ENCODE assay signal across 8 mouse cellular contexts in the genomic region with DNA sequence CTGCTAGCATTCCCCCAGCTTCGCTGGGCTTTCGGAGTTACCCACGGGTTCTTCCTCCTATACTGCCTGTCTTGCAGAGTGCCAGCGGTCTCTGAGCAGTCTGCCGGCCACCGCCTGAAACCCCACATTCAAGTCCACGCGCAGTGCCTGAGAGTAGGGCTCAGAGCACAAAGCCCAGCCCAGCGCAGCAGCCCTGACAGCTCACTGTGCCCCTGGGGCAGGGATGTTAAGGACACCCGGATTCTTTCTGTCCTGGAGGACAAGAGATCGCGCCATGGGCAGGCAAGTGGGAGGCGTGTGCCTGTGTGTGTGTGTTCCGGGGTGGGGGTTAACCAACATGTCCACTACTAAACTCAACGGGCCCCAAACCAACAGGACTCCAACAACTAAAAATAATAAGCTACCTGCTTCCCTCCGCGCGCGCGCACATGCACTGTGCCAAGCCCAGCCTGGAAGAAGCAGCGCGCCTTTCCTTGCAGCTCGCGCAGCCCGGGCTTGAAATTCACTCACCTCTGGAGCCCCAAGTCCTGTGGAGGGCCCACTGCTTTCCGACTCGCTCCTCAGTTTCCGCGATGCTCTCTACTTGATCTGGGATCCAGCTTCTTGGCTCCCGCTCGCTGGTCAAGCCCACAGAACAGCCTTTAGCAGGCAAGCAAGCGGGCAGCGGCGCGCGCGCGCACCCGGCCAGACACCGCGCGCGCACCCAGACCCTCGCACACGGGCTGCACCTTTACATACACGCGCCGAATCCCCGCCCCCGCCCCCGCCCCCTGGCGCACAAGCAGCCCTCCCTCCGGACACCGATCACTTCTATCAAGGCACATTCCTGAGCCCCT. TPM values are rescaled to one million over a fixed set of nuclear protein-coding genes. Genes with fewer than 3 reads are reported as not detected.
DNase-seq lines count a peak whose midpoint lies in the region; ATAC-seq and TF ChIP-seq lines count a peak whose summit lies in the region.

Gene Slitrk4 (minus strand): TSS at position 707 of the 836 bp plus-strand sequence.

- H3K9me3 ChIP-seq in midbrain, embryonic 11.5 days (ENCODE audit: control insufficient read depth, low read length), result no peaks in the 10 kb centered on the region

- peak within 1 kb of the TSS; percentile 58 for H3K4me2 ChIP-seq in midbrain, embryonic 11.5 days

- no peak for TF ChIP-seq CTCF in cerebellum, adult 2 months (IDR thresholded peaks at IDR 0.05; ENCODE audit: borderline replicate concordance, insufficient read depth, low read depth, low read length)

- peak within 1 kb of the TSS; percentile 96 for H3K27ac ChIP-seq in cerebellum, adult 2 months (ENCODE audit: insufficient read depth, low read length)
- no peak within 1 kb of the TSS for H3K27ac ChIP-seq in midbrain, embryonic 11.5 days (ENCODE audit: low read depth, low read length)

- peak; percentile 39; the same call in 1 of the 2 replicates for TF ChIP-seq POLR2A in cerebellum, adult 2 months (IDR thresholded peaks at IDR 0.05; ENCODE audit: borderline replicate concordance, insufficient read depth, low read length)

- H3K4me1 ChIP-seq in cerebellum, adult 2 months (ENCODE audit: control insufficient read depth, insufficient read depth, low read length), result peaks cover 6% of the 10 kb centered on the region; the same call in 1 of the 2 replicates
- no peaks in the 10 kb centered on the region for H3K4me1 ChIP-seq in midbrain, embryonic 11.5 days (ENCODE audit: control insufficient read depth, insufficient read depth, low read length)

- no peaks in the 10 kb centered on the region for H3K27me3 ChIP-seq in cerebellum, adult 2 months (ENCODE audit: control insufficient read depth, insufficient read depth, low read length)
- no peaks in the 10 kb centered on the region for H3K27me3 ChIP-seq in midbrain, embryonic 11.5 days (ENCODE audit: control insufficient read depth, insufficient read depth, low read length)

- WGBS in cerebellum, adult 2 months, result 4% methylated on average over 54 of the region's 54 CpGs
- 10% methylated on average over 48 of the region's 54 CpGs for WGBS in midbrain, embryonic 11.5 days

- peak within 1 kb of the TSS; percentile 63 for H3K9ac ChIP-seq in midbrain, embryonic 11.5 days (ENCODE audit: low read length)

- ATAC-seq in frontal cortex, adult (ENCODE audit: low TSS enrichment), result peak; percentile 36
- ATAC-seq in midbrain, embryonic 11.5 days (ENCODE audit: low FRiP score), result peak; percentile 75

- peak; percentile 30 for DNase-seq in ES-CJ7 (ENCODE audit: low read depth, low spot score)
- DNase-seq in cerebellum, adult 2 months, result peak; percentile 71 to 72
- DNase-seq in layer of hippocampus, adult 8-10 months (ENCODE audit: low spot score in 2 of 2), result peak; percentile 7 to 22
- peak; percentile 94 for DNase-seq in midbrain, embryonic 11.5 days (ENCODE audit: low spot score, missing footprints)
- no peak for DNase-seq in urinary bladder, adult 18-20 months (ENCODE audit: low spot score in 2 of 2)
- no peak for DNase-seq in gastrocnemius, postnatal 4 days (ENCODE audit: low spot score in 2 of 2)
- no peak for DNase-seq in spleen, postnatal 10 days (ENCODE audit: low spot score in 2 of 2)

- H3K4me3 ChIP-seq in cerebellum, adult 2 months (replicated peaks; ENCODE audit: insufficient read depth, low read depth, low read length), result peak within 1 kb of the TSS; percentile 98
- H3K4me3 ChIP-seq in midbrain, embryonic 11.5 days (ENCODE audit: low read depth, low read length), result peak within 1 kb of the TSS; percentile 47

- no peaks in the 10 kb centered on the region for H3K36me3 ChIP-seq in midbrain, embryonic 11.5 days (ENCODE audit: control insufficient read depth, insufficient read depth, low read length)

RNA-seq across cellular contexts. Expression of gene Slitrk4, which starts in this region (rescaled TPM):
- 10.5 and 11.8 TPM in 2 replicates for polyA plus RNA-seq in cerebellum, adult 2 months (2012; rRNA removed)
- 10 to 100 TPM; 35.7 to 53.5 (median 43.4) TPM for total RNA-seq in layer of hippocampus, adult 8-10 months (2022)
- polyA plus RNA-seq in midbrain, embryonic 11.5 days (2014; fragmentation: Nextera tagmentation; extraction: Ambion mirVana), result 3.3 and 4.7 TPM in 2 replicates
- total RNA-seq in gastrocnemius, postnatal 4 days (2021), result 1 to 10 TPM; 5.8 to 7.8 TPM

Comparison
In these comparisons a context has a peak if more than half of its experiments do, and no peak if none do; other contexts are left out.
1. RNA of gene Slitrk4 (total RNA-seq): 35.7 to 53.5 TPM in layer of hippocampus, adult 8-10 months; 5.8 to 7.8 TPM in gastrocnemius, postnatal 4 days; every median in the first group is over 4 times any median in the second.
2. DNase-seq: peak in ES-CJ7 (single experiment), cerebellum, adult 2 months (2 of 2), layer of hippocampus, adult 8-10 months (2 of 2) and midbrain, embryonic 11.5 days (single experiment); none in urinary bladder, adult 18-20 months (0 of 2), gastrocnemius, postnatal 4 days (0 of 2) and spleen, postnatal 10 days (0 of 2).